Mouse (Mus musculus): ENCODE measurements around the gene Adamts17. TPM values are rescaled to one million over a fixed set of nuclear protein-coding genes. Genes with fewer than 3 reads are reported as not detected.

The Adamts17 gene
- polyA plus RNA-seq, 1 experiment from 2014 or later: 5.2 TPM

DNA sequence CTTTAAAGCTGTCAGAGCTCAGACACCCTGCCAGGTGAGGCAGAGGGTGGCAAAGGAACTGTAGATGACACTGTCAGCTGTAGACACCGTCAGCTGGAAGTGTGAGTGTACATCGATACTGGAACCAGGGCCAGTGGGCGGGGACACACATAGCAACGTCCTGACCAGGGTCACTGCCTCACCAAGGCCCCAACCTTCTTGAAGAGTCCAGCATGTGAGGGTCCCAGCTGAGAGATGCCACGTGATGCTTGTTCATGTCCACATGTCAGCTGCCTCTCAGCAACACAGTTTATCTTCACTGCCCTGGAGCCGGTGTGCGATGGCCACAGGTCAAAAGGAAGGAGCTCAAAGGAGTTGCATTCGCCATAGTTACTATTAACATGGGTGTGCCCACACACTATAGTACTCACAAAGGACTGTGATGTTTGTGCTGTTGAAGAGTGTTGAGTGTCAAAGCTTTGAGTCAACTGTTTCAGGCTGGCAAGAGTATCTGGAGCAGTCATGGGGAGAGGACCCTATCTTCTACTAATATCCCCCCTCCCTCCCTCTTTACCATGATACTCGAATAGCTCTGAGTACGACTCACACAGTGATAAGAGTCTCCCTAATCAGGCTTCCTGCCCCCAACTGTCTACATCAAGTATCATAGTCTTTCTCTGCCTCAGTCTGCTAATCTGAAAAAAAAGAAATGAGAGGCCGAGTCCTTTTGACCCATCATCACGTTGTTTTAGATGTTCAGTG lies 172.6 kb downstream of the Adamts17 start:
- H3K27ac ChIP-seq (replicated peaks): peak overlapping the region; percentile 70
- WGBS: 23% methylated on average over 12 of the region's 12 CpGs
- no peak for ATAC-seq (ENCODE audit: extremely low read depth, insufficient number of reproducible peaks, low FRiP score, low TSS enrichment)
- no peak overlapping the region for H3K4me3 ChIP-seq
- H3K27me3 ChIP-seq (replicated peaks): no peaks in the 10 kb centered on the region
- H3K4me1 ChIP-seq: peaks cover 31% of the 10 kb centered on the region
- H3K4me2 ChIP-seq: no peak overlapping the region
- peaks cover 11% of the 10 kb centered on the region for H3K36me3 ChIP-seq
- H3K9ac ChIP-seq: no peak overlapping the region
- peaks cover 13% of the 10 kb centered on the region for H3K9me3 ChIP-seq

DNA sequence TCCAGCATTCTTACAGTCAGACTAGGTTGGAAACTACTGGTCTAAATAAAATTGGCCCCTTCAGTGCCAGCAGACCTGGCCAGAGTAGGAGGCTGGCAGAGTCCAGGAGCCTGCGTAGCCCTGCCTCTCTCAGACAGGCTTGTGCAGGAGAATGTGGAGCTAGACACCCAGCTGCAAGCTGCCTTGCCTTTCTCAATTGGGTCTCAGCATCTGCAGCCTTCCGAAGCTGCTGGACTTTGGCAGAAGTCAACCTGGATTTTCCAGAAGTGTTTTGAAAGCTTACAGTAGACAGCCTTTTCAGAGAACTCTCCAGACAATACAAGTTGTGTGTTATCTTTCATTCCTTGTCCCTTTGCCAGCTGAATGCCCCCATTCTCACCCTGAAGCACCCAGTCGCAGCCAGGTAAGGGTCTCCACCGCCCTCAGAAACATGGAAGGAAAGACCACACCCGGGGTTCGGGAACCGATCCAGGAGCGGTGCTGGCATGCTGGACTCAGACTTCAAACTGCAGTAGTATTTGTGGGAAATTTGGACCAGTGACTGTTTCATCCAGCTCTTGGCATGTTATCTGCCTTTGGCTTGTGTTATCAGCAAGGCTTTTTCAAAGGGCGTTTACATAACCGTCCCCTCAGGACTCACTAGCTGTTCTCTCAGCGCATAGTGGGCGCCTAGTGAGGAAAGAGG lies 173.8 kb downstream of the Adamts17 start:
- no peak overlapping the region for H3K4me3 ChIP-seq
- H3K27me3 ChIP-seq (replicated peaks): no peaks in the 10 kb centered on the region
- no peak overlapping the region for H3K9ac ChIP-seq
- no peak for ATAC-seq (ENCODE audit: extremely low read depth, insufficient number of reproducible peaks, low FRiP score, low TSS enrichment)
- peaks cover 5% of the 10 kb centered on the region for H3K9me3 ChIP-seq
- peak overlapping the region; percentile 70 for H3K27ac ChIP-seq (replicated peaks)
- 43% methylated on average over 12 of the region's 12 CpGs for WGBS
- H3K4me2 ChIP-seq: peak overlapping the region; percentile 20; the same call in 1 of the 2 replicates
- H3K36me3 ChIP-seq: peaks cover 6% of the 10 kb centered on the region; the same call in 1 of the 2 replicates
- H3K4me1 ChIP-seq: peaks cover 31% of the 10 kb centered on the region

DNA sequence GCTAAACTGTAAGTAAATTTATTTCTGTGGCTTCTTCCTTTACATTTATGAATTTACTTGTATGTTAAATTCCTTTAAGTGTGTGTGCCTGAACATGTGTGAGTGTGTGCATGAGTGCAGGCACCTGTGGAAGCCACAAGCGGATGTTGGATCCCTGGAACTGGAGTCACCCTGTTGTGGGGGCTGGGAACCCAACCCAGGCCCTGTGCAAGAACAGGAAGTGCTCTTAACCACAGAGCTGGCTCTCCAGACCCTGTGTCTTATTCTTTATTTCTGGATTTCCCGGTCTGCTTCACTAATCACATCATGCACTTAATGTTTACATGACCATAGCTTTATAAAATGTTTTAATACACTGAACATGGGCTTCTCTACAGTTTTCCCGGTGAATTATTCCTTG lies 180.4 kb downstream of the Adamts17 start:
- no peaks in the 10 kb centered on the region for H3K27me3 ChIP-seq (replicated peaks)
- no peak overlapping the region for H3K9ac ChIP-seq
- no peak overlapping the region for H3K27ac ChIP-seq (replicated peaks)
- WGBS: 74% methylated on average over 3 of the region's 3 CpGs
- no peaks in the 10 kb centered on the region for H3K36me3 ChIP-seq
- no peak overlapping the region for H3K4me2 ChIP-seq
- no peak for ATAC-seq (ENCODE audit: extremely low read depth, insufficient number of reproducible peaks, low FRiP score, low TSS enrichment)
- no peak overlapping the region for H3K4me3 ChIP-seq
- H3K9me3 ChIP-seq: no peaks in the 10 kb centered on the region
- peaks cover 6% of the 10 kb centered on the region; the same call in 1 of the 2 replicates for H3K4me1 ChIP-seq

DNA sequence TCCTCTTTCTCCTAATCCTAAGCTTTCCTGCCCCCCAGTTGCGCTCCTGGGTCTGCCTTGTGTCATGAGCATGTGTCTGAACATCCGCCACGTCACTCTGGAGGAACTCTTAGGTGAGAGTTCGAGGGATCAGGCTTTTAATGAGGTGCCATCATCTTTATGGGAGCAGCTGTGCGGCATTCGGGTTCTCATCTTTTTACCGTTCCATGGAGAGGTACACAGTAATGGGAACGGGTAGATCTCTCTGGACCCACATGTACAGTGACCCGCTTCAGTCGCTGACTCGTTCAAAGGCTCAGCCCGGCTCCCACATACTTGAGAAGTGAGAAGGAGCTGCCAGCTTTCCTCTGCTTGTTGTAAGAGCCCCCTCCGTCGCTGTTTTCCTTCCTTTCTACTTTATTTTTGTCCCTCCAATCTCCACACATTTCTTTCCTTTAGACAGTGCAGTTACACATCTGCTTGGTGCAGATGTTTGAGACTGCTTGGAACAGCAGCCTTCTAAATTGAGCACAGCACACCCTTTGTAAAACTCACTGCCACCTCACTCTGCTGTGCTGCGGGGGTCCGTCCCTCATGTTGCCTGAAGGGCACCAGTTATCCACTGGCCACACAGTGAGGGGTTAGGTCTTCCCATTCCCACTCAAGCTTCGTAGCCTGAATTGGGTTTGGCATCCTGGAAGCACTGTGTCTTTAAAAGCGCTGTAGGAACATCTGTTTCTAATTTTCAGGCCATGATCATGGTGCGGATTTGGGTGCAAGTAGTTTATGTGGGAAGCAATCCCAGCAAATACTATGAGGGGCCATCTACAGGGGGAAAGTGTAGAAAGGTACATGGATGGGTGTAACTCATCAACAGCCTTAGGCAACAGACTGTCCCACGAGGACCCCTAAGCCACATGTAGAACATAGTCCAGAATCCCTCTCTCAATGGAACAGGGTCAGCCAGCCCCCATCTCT lies 186.9 kb downstream of the Adamts17 start:
- no peak for ATAC-seq (ENCODE audit: extremely low read depth, insufficient number of reproducible peaks, low FRiP score, low TSS enrichment)
- no peaks in the 10 kb centered on the region for H3K27me3 ChIP-seq (replicated peaks)
- WGBS: 61% methylated on average over 20 of the region's 20 CpGs
- H3K36me3 ChIP-seq: no peaks in the 10 kb centered on the region
- peak overlapping the region; percentile 12 for H3K27ac ChIP-seq (replicated peaks)
- peaks cover 35% of the 10 kb centered on the region for H3K4me1 ChIP-seq
- H3K4me2 ChIP-seq: no peak overlapping the region
- no peak overlapping the region for H3K9ac ChIP-seq
- H3K9me3 ChIP-seq: no peaks in the 10 kb centered on the region
- H3K4me3 ChIP-seq: no peak overlapping the region

DNA sequence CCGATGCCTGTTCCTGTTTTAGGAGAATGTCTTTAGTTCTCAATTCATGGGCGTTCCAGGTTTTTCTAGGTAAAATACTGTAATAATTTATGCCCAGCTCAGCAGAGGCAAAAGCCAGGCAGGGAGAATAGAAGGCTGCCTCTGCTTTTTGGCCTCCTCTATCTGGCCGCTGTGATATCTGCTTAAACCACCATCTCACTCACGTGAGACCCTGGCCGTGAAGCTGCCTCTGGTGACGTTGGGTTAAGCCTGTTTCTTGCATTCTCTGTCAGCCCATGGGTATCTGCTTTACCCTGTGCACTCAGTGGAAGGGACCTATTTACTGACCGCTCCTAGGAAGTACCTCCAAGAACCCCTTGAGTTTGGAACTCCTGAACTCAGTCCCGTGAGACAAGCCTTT lies 187.7 kb downstream of the Adamts17 start:
- H3K27me3 ChIP-seq (replicated peaks): no peaks in the 10 kb centered on the region
- H3K36me3 ChIP-seq: no peaks in the 10 kb centered on the region
- H3K9ac ChIP-seq: no peak overlapping the region
- peak overlapping the region; percentile 10; the same call in 1 of the 2 replicates for H3K27ac ChIP-seq (replicated peaks)
- H3K4me3 ChIP-seq: no peak overlapping the region
- no peak for ATAC-seq (ENCODE audit: extremely low read depth, insufficient number of reproducible peaks, low FRiP score, low TSS enrichment)
- no peaks in the 10 kb centered on the region for H3K9me3 ChIP-seq
- H3K4me2 ChIP-seq: no peak overlapping the region
- 73% methylated on average over 8 of the region's 8 CpGs for WGBS
- H3K4me1 ChIP-seq: peaks cover 43% of the 10 kb centered on the region

DNA sequence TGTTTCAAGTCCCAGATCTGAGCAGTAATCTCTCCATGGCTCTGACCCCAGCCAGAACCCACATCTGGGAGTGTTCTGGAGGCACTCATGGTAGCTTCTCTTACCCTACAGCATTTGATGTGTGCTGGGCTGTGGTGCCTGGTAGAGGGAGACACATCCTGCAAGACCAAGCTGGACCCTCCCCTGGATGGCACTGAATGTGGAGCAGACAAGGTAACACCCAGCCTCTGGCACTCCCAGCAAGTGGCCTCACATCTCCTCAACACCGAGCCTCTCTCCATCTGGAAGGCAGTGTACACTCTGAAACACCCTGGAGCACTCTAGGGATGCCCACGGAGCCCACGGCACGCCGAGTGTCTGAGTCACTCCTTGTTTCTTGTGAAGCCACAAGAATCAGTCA lies 188.2 kb downstream of the Adamts17 start:
- ATAC-seq (ENCODE audit: extremely low read depth, insufficient number of reproducible peaks, low FRiP score, low TSS enrichment): no peak
- WGBS: 91% methylated on average over 5 of the region's 5 CpGs
- no peaks in the 10 kb centered on the region for H3K36me3 ChIP-seq
- no peak overlapping the region for H3K9ac ChIP-seq
- no peaks in the 10 kb centered on the region for H3K9me3 ChIP-seq
- H3K4me3 ChIP-seq: no peak overlapping the region
- peaks cover 48% of the 10 kb centered on the region for H3K4me1 ChIP-seq
- 0 out of 2 replicates have a peak overlapping the region, but pooled peaks have one; percentile 10 for H3K27ac ChIP-seq (replicated peaks)
- H3K27me3 ChIP-seq (replicated peaks): no peaks in the 10 kb centered on the region
- H3K4me2 ChIP-seq: no peak overlapping the region

DNA sequence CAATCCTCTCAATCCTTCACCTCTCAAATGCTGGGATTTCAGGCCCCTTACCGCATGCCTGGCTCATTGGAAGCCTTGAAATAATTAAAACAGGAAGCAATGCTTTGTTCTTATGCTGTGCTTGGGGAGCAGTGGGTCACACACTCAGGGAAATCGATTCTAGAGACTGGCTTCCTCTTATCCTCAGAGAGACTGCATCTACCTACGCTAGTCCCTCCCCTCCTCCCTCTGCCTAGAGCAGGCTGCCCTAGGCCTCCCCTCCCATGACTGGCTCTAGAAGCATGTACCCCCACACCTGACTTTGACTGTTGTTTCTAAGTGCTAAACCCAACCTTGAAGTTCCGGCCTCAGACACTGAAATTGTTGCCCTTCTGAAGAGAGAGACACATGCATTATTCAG lies 189.4 kb downstream of the Adamts17 start:
- Histone ChIP-seq H3K4me2 (no peak overlapping the region), H3K4me1 (peaks cover 49% of the 10 kb centered on the region), H3K36me3 (no peaks in the 10 kb centered on the region), H3K27ac (replicated peaks) (no peak overlapping the region), H3K4me3 (no peak overlapping the region), H3K27me3 (replicated peaks) (no peaks in the 10 kb centered on the region), H3K9ac (no peak overlapping the region), H3K9me3 (no peaks in the 10 kb centered on the region)
- no peak for ATAC-seq (ENCODE audit: extremely low read depth, insufficient number of reproducible peaks, low FRiP score, low TSS enrichment)
- 72% methylated on average over 4 of the region's 4 CpGs for WGBS

DNA sequence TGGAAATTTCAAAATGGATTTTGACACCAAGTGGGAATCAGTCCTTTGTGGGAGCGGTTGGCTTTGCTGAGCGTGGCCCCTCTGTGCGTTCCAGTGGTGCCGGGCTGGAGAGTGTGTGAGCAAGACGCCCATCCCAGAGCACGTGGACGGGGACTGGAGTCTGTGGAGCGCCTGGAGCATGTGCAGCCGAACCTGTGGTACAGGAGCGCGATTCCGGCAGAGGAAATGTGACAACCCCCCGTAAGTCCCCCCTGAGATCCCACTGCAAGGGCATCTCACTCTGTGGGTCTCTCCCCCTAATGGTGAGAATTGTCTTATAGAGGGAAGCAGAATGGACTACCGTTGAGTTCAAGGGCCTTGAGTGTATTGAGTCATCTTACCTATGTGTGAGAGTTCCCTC lies 189.9 kb downstream of the Adamts17 start:
- ATAC-seq (ENCODE audit: extremely low read depth, insufficient number of reproducible peaks, low FRiP score, low TSS enrichment): no peak
- no peak overlapping the region for H3K4me3 ChIP-seq
- no peaks in the 10 kb centered on the region for H3K36me3 ChIP-seq
- no peak overlapping the region for H3K9ac ChIP-seq
- peaks cover 50% of the 10 kb centered on the region for H3K4me1 ChIP-seq
- H3K9me3 ChIP-seq: no peaks in the 10 kb centered on the region
- no peak overlapping the region for H3K4me2 ChIP-seq
- H3K27ac ChIP-seq (replicated peaks): no peak overlapping the region
- no peaks in the 10 kb centered on the region for H3K27me3 ChIP-seq (replicated peaks)
- WGBS: 91% methylated on average over 14 of the region's 14 CpGs

DNA sequence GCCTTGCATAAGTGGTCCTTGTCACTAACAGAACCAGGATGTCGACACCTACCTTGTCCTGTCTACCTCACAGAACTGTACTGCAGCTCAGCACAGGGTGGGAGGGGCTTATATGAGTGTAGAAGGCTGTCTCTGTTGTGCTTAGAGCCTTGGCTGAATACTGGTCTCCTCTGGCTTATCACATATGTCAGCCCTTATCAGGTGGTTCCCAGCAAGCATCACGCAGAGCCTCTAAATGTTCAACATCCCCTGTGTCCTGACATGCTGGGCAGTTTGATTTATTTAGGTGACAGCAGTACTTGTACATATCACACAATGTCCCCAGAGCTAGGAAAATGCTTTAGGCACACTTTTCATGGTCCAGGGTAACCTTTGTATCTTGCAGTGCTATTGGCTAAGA lies 191.7 kb downstream of the Adamts17 start:
- Histone ChIP-seq H3K4me1 (peaks cover 46% of the 10 kb centered on the region), H3K27ac (replicated peaks) (peak overlapping the region; percentile 95), H3K4me2 (no peak overlapping the region), H3K27me3 (replicated peaks) (no peaks in the 10 kb centered on the region), H3K9me3 (no peaks in the 10 kb centered on the region), H3K9ac (no peak overlapping the region), H3K4me3 (no peak overlapping the region), H3K36me3 (0 out of 2 replicates have a peak, but pooled peaks cover 5% of the 10 kb centered on the region)
- WGBS: 15% methylated on average over 2 of the region's 2 CpGs
- peak; percentile 69 for ATAC-seq (ENCODE audit: extremely low read depth, insufficient number of reproducible peaks, low FRiP score, low TSS enrichment)

DNA sequence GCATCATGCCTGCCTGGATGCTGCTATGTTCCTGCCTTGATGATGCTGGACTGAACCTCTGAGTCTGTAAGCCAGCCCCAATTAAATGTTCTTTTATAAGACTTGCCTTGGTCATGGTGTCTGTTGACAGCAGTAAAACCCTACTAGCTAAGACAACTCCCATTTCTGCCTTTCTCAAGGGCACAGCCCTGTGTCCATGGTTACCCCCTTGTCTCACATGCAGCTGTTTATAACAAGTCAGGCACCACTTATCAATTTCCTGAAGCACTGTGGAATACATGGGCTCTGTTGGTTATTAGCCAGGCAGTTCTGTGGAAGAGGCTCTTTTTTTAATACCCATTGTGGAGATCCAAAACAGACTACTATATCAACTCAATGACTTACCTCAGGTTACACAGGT lies 193.1 kb downstream of the Adamts17 start:
- H3K4me1 ChIP-seq: peaks cover 34% of the 10 kb centered on the region
- 0 out of 2 replicates have a peak, but pooled peaks cover 5% of the 10 kb centered on the region for H3K36me3 ChIP-seq
- no peaks in the 10 kb centered on the region for H3K27me3 ChIP-seq (replicated peaks)
- no peak overlapping the region for H3K9ac ChIP-seq
- H3K9me3 ChIP-seq: no peaks in the 10 kb centered on the region
- H3K4me2 ChIP-seq: no peak overlapping the region
- ATAC-seq (ENCODE audit: extremely low read depth, insufficient number of reproducible peaks, low FRiP score, low TSS enrichment): no peak
- no peak overlapping the region for H3K4me3 ChIP-seq
- peak overlapping the region; percentile 95 for H3K27ac ChIP-seq (replicated peaks)

DNA sequence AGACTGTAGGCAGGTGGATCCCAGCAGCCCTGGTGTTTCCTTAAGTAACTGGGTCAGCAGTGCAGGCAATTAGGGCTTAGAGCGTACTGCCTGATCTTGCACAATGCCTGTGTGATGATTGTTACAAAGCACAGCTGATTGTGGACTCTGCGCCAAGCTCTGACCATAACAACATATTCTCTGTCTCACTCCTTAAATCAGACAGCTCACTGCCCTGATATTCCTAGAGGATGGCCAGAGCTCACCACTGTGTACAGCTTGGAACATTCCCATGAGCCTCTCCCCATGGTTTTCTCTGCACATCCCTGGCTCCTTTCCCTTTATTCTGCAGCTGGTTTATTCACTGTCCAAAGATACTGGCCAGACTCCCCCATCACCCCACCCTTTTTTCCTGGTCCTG lies 194.8 kb downstream of the Adamts17 start:
- WGBS: 71% methylated on average over 2 of the region's 2 CpGs
- no peak for ATAC-seq (ENCODE audit: extremely low read depth, insufficient number of reproducible peaks, low FRiP score, low TSS enrichment)
- H3K9me3 ChIP-seq: no peaks in the 10 kb centered on the region
- no peak overlapping the region for H3K4me3 ChIP-seq
- H3K4me2 ChIP-seq: no peak overlapping the region
- no peak overlapping the region for H3K27ac ChIP-seq (replicated peaks)
- 0 out of 2 replicates have a peak, but pooled peaks cover 5% of the 10 kb centered on the region for H3K36me3 ChIP-seq
- no peaks in the 10 kb centered on the region for H3K27me3 ChIP-seq (replicated peaks)
- H3K4me1 ChIP-seq: peaks cover 39% of the 10 kb centered on the region
- no peak overlapping the region for H3K9ac ChIP-seq
